Mouse (Mus musculus): Measurements from ENCODE around the gene Tenm2. TPM values are rescaled to one million over a fixed set of nuclear protein-coding genes. Genes with fewer than 3 reads are reported as not detected.

Tenm2 gene
- total and polyA plus RNA-seq, 2 experiments from 2014 or later, result 41.8 to 91.3 TPM

DNA sequence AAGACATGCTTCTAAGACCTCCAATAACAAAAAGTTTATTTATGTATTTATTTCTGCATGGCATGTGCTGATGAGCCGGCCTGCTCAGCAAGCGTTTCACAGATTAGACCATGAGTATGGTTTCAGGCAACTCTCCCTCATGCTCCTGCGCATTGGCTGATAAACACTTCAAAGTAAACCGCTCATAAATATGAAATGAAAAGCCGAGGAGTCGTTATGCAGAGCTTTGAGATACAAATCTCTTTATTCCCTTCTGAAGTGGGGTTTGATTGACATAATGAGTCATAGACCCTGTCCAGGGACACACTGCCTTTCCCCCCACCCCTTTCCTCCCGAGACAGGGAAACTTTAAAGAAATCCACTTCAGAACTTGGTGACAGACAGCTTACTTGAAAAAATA lies 348.3 kb downstream of the Tenm2 start:
- H3K9ac ChIP-seq, result no peak overlapping the region
- 35% methylated on average over 7 of the region's 7 CpGs for WGBS
- ATAC-seq, result no peak

GRCm38 (mm10) chr11:36886147-36886546 lies 349.6 kb downstream of the Tenm2 start:
- H3K4me2 ChIP-seq (ENCODE audit: low read depth), result no peak overlapping the region
- 88% methylated on average over 3 of the region's 3 CpGs for WGBS
- no peak for DNase-seq
- no peak overlapping the region for H3K9ac ChIP-seq
- H3K36me3 ChIP-seq (ENCODE audit: insufficient read depth), result no peaks in the 10 kb centered on the region
- H3K27ac ChIP-seq (ENCODE audit: low read depth, low read length), result no peak overlapping the region
- H3K27me3 ChIP-seq (ENCODE audit: insufficient read depth, low read length), result no peaks in the 10 kb centered on the region
- ATAC-seq, result no peak
- TF ChIP-seq CTCF (IDR thresholded peaks at IDR 0.05; ENCODE audit: low read depth), result no peak
- no peaks in the 10 kb centered on the region for H3K9me3 ChIP-seq (ENCODE audit: low read length)
- no peak overlapping the region for H3K4me3 ChIP-seq (ENCODE audit: low read depth, low read length)
- H3K4me1 ChIP-seq (ENCODE audit: insufficient read depth), result no peaks in the 10 kb centered on the region

More for the DNA sequence above, 348.3 kb downstream of the Tenm2 start:
- no peaks in the 10 kb centered on the region for H3K27me3 ChIP-seq (ENCODE audit: insufficient read depth, low read length)
- DNase-seq, result no peak
- H3K27ac ChIP-seq (ENCODE audit: low read depth, low read length), result no peak overlapping the region
- H3K4me3 ChIP-seq (ENCODE audit: low read depth, low read length), result no peak overlapping the region
- H3K4me1 ChIP-seq (ENCODE audit: insufficient read depth), result no peaks in the 10 kb centered on the region
- H3K36me3 ChIP-seq (ENCODE audit: insufficient read depth), result no peaks in the 10 kb centered on the region
- no peaks in the 10 kb centered on the region for H3K9me3 ChIP-seq (ENCODE audit: low read length)
- H3K4me2 ChIP-seq (ENCODE audit: low read depth), result no peak overlapping the region
- TF ChIP-seq CTCF (IDR thresholded peaks at IDR 0.05; ENCODE audit: low read depth), result no peak

- Histone ChIP-seq H3K27me3 (ENCODE audit: insufficient read depth, low read length) (no peaks in the 10 kb centered on the region), H3K27ac (ENCODE audit: low read depth, low read length) (no peak overlapping the region), H3K4me3 (ENCODE audit: low read depth, low read length) (no peak overlapping the region), H3K4me1 (ENCODE audit: insufficient read depth) (no peaks in the 10 kb centered on the region), H3K9ac (no peak overlapping the region), H3K4me2 (ENCODE audit: low read depth) (no peak overlapping the region), H3K9me3 (ENCODE audit: low read length) (no peaks in the 10 kb centered on the region), H3K36me3 (ENCODE audit: insufficient read depth) (no peaks in the 10 kb centered on the region)
- DNase-seq, result no peak
- WGBS, result 29% methylated on average over 4 of the region's 4 CpGs
- ATAC-seq, result no peak
- TF ChIP-seq CTCF (IDR thresholded peaks at IDR 0.05; ENCODE audit: low read depth), result no peak
Measured at GRCm38 (mm10) chr11:36872961-36873360, 362.8 kb downstream of the Tenm2 start.

DNA sequence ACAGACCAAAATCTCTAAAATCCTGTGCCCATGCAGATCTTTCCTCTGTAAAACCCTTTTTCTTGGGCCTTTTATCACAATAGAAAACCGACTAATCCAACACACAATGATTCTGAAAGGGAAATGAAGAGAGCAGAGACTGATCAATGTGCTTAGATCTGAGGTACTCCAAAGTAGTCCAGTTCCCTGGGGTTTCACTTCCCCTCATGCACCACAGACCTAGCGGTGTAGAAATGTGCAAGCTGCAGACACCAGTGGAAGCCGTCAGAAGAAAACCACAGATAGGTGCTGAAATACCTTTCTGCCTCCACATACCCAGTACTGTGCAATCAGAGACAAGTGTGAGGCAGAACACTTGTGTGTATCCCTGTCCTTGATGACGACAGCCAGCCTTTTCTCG lies 365.2 kb downstream of the Tenm2 start:
- 71% methylated on average over 5 of the region's 5 CpGs for WGBS
- no peak overlapping the region for H3K4me3 ChIP-seq (ENCODE audit: low read depth, low read length)
- H3K9me3 ChIP-seq (ENCODE audit: low read length), result no peaks in the 10 kb centered on the region
- H3K36me3 ChIP-seq (ENCODE audit: insufficient read depth), result no peaks in the 10 kb centered on the region
- no peak overlapping the region for H3K4me2 ChIP-seq (ENCODE audit: low read depth)
- no peak overlapping the region for H3K27ac ChIP-seq (ENCODE audit: low read depth, low read length)
- TF ChIP-seq CTCF (IDR thresholded peaks at IDR 0.05; ENCODE audit: low read depth), result no peak
- H3K27me3 ChIP-seq (ENCODE audit: insufficient read depth, low read length), result no peaks in the 10 kb centered on the region
- ATAC-seq (no peak), DNase-seq (no peak)
- no peak overlapping the region for H3K9ac ChIP-seq
- no peaks in the 10 kb centered on the region for H3K4me1 ChIP-seq (ENCODE audit: insufficient read depth)

DNA sequence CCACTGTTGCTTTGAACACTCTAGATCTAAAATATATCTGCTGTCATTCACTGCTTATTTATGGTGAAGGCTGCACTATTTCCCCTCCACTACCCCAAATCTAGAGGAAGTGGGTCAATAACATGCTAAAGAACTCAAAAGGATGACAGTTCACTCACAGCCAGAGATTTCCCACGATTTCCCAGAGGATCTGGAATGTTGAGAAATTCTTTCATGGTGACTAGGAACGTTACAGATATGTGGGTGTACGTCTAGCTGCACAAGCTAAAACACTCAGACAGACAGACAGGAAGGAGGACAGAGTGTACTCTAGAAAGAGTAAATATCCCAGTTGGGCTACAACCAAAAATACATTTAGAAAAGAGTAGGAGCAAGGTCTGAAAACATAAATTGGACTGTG lies 384.1 kb downstream of the Tenm2 start:
- ATAC-seq (no peak), DNase-seq (no peak)
- no peaks in the 10 kb centered on the region for H3K36me3 ChIP-seq (ENCODE audit: insufficient read depth)
- H3K4me3 ChIP-seq (ENCODE audit: low read depth, low read length), result no peak overlapping the region
- no peak for TF ChIP-seq CTCF (IDR thresholded peaks at IDR 0.05; ENCODE audit: low read depth)
- no peak overlapping the region for H3K27ac ChIP-seq (ENCODE audit: low read depth, low read length)
- no peaks in the 10 kb centered on the region for H3K27me3 ChIP-seq (ENCODE audit: insufficient read depth, low read length)
- no peaks in the 10 kb centered on the region for H3K4me1 ChIP-seq (ENCODE audit: insufficient read depth)
- H3K9ac ChIP-seq, result no peak overlapping the region
- H3K4me2 ChIP-seq (ENCODE audit: low read depth), result no peak overlapping the region
- WGBS, result 73% methylated on average over 3 of the region's 3 CpGs
- H3K9me3 ChIP-seq (ENCODE audit: low read length), result no peaks in the 10 kb centered on the region

GRCm38 (mm10) chr11:36847451-36847850 lies 388.3 kb downstream of the Tenm2 start:
- Histone ChIP-seq H3K36me3 (ENCODE audit: insufficient read depth) (no peaks in the 10 kb centered on the region), H3K4me3 (ENCODE audit: low read depth, low read length) (no peak overlapping the region), H3K4me2 (ENCODE audit: low read depth) (no peak overlapping the region), H3K27ac (ENCODE audit: low read depth, low read length) (no peak overlapping the region), H3K4me1 (ENCODE audit: insufficient read depth) (no peaks in the 10 kb centered on the region), H3K9me3 (ENCODE audit: low read length) (no peaks in the 10 kb centered on the region), H3K27me3 (ENCODE audit: insufficient read depth, low read length) (no peaks in the 10 kb centered on the region), H3K9ac (no peak overlapping the region)
- ATAC-seq (no peak), DNase-seq (no peak)
- 84% methylated on average over 6 of the region's 6 CpGs for WGBS
- no peak for TF ChIP-seq CTCF (IDR thresholded peaks at IDR 0.05; ENCODE audit: low read depth)

DNA sequence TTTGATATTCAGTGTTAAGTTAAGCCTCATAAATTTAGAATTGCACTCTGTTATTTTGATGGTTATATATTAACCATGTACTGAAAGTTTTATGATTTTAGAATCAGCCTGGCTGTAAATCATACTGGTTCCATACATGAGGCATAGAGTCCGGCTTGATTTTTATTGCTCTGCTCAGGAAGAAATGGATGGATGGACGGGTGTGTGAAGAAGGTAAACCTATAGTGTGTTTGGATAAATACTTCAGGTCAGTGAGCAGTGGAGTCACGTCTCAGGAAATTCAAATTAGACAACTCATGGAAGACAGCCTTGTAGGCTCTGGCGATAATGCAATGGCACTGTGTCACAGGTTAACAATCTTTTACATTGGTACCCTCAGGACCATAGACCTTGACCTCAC lies 402.9 kb downstream of the Tenm2 start:
- Histone ChIP-seq H3K4me3 (ENCODE audit: low read depth, low read length) (no peak overlapping the region), H3K36me3 (ENCODE audit: insufficient read depth) (no peaks in the 10 kb centered on the region), H3K27me3 (ENCODE audit: insufficient read depth, low read length) (no peaks in the 10 kb centered on the region), H3K9me3 (ENCODE audit: low read length) (no peaks in the 10 kb centered on the region), H3K4me1 (ENCODE audit: insufficient read depth) (no peaks in the 10 kb centered on the region), H3K4me2 (ENCODE audit: low read depth) (no peak overlapping the region), H3K27ac (ENCODE audit: low read depth, low read length) (no peak overlapping the region), H3K9ac (no peak overlapping the region)
- ATAC-seq (no peak), DNase-seq (no peak)
- WGBS, result 90% methylated on average over 4 of the region's 4 CpGs
- TF ChIP-seq CTCF (IDR thresholded peaks at IDR 0.05; ENCODE audit: low read depth), result no peak

DNA sequence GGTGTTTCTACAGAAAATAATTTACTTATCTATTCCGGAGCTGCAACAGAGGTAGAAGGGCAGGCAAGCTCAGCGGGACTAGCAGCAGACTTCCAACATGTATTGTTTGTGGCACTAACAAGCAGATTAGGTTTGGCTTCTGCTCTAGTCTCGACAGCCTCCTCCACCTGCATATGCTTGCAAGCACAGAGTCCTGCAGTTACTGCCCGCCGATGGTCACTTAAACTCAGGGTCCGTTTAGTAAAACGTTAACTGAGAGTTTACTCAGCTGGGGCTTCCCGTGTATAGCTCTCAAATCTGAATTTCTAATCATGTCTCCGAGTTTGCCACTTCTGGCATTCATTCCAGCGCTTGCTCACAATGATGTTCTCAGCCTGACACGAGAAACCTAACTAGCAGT lies 404.3 kb downstream of the Tenm2 start:
- no peak overlapping the region for H3K4me3 ChIP-seq (ENCODE audit: low read depth, low read length)

More for the DNA sequence above, 404.3 kb downstream of the Tenm2 start:
- no peak for TF ChIP-seq CTCF (IDR thresholded peaks at IDR 0.05; ENCODE audit: low read depth)
- H3K27me3 ChIP-seq (ENCODE audit: insufficient read depth, low read length), result no peaks in the 10 kb centered on the region
- no peaks in the 10 kb centered on the region for H3K9me3 ChIP-seq (ENCODE audit: low read length)
- ATAC-seq, result no peak
- no peak for DNase-seq
- H3K4me2 ChIP-seq (ENCODE audit: low read depth), result no peak overlapping the region
- no peak overlapping the region for H3K27ac ChIP-seq (ENCODE audit: low read depth, low read length)
- no peaks in the 10 kb centered on the region for H3K36me3 ChIP-seq (ENCODE audit: insufficient read depth)
- 45% methylated on average over 11 of the region's 11 CpGs for WGBS
- no peaks in the 10 kb centered on the region for H3K4me1 ChIP-seq (ENCODE audit: insufficient read depth)
- H3K9ac ChIP-seq, result no peak overlapping the region
